Mouse (Mus musculus) G1E (cell line): ENCODE data around the gene Cdh13. TPM values are rescaled to one million over a fixed set of nuclear protein-coding genes. Genes with fewer than 3 reads are reported as not detected.

Experiments used
- ATAC-seq: 2 replicates; pipeline ENCODE4 v1.8.0; 2016; ENCODE audit warnings: mild to moderate bottlenecking; ENCODE audit not compliant: insufficient number of reproducible peaks, poor library complexity, low FRiP score, severe bottlenecking; ENCODE audit errors: extremely low read depth
- DNase-seq: peaks from one replicate; pipeline ENCODE4 v3.0.0; 2012; ENCODE audit warnings: low spot score
- H3K27me3 ChIP-seq: 2 replicates; pipeline ENCODE4 v1.6.1; 2012; ENCODE audit warnings: mild to moderate bottlenecking, low read length, inconsistent platforms; ENCODE audit not compliant: insufficient read depth
- H3K36me3 ChIP-seq: replicated peaks from 2 replicates; pipeline ENCODE3; 2012; ENCODE audit warnings: mild to moderate bottlenecking, inconsistent platforms
- H3K4me1 ChIP-seq: 2 replicates; pipeline ENCODE4 v1.6.1; 2012; ENCODE audit warnings: low read depth, low read length, inconsistent platforms, mixed read lengths; ENCODE audit not compliant: insufficient read depth
- H3K4me3 ChIP-seq: 2 replicates; pipeline ENCODE4 v1.5.1; 2012; ENCODE audit warnings: low read depth, mild to moderate bottlenecking, inconsistent platforms, low read length, moderate library complexity, mixed read lengths
- H3K9me3 ChIP-seq: replicated peaks from 2 replicates; pipeline ENCODE4 v1.6.1; 2012; ENCODE audit warnings: inconsistent platforms
- CTCF ChIP-seq: IDR thresholded peaks from 2 replicates; pipeline ENCODE4 v1.5.1; 2012; ENCODE audit warnings: low read depth, low read length, inconsistent platforms, mixed read lengths
- GATA1 ChIP-seq: IDR thresholded peaks from 2 replicates; pipeline ENCODE4 v1.6.1; 2012; ENCODE audit warnings: borderline replicate concordance, low read length, inconsistent platforms, mixed read lengths
- GATA2 ChIP-seq: IDR thresholded peaks from 2 replicates; pipeline ENCODE4 v1.6.1; 2012; ENCODE audit warnings: low read depth, low read length, inconsistent platforms, borderline replicate concordance
- POLR2AphosphoS5 ChIP-seq: IDR thresholded peaks from 2 replicates; pipeline ENCODE4 v1.6.1; 2012; ENCODE audit warnings: low read depth, low read length, inconsistent platforms; ENCODE audit not compliant: insufficient replicate concordance
- TAL1 ChIP-seq: conservative IDR thresholded peaks from 2 replicates; pipeline ENCODE4 v1.6.1; 2012; ENCODE audit warnings: low read depth, low read length, inconsistent platforms, mixed read lengths
- polyA plus RNA-seq: library from polyadenylated mRNA; stranded (reverse); fragments of >175 nt; gene quantifications from 2 replicates; pipeline ENCODE4 v1.2.3, GENCODE M21; 2012
- total RNA-seq, 2 experiments: library from RNA; stranded (forward) in 1 of 2; stranded (reverse) in 1 of 2; fragments of 200-1000 nt in 1 of 2; fragments of >200 nt in 1 of 2; fragmentation: Nextera tagmentation in 1 of 2; gene quantifications; 2 replicates each; pipeline ENCODE4 v1.2.3; 2014 to 2017

Gene Cdh13
- total and polyA plus RNA-seq, 3 experiments, result 0.22 TPM; not detected in 2

GRCm38 (mm10) chr8:118373092-118373491 lies 89.6 kb downstream of the Cdh13 start:
- H3K4me3 ChIP-seq, result no peak overlapping the region
- ATAC-seq (no peak), DNase-seq (no peak)
- H3K27me3 ChIP-seq, result no peaks in the 10 kb centered on the region
- H3K9me3 ChIP-seq, result peaks cover 72% of the 10 kb centered on the region
- H3K36me3 ChIP-seq, result no peaks in the 10 kb centered on the region
- no peaks in the 10 kb centered on the region for H3K4me1 ChIP-seq
- TF ChIP-seq GATA1 (no peak), POLR2AphosphoS5 (no peak), CTCF (no peak), GATA2 (no peak), TAL1 (no peak)

GRCm38 (mm10) chr8:118374738-118375137 lies 91.2 kb downstream of the Cdh13 start:
- no peak overlapping the region for H3K4me3 ChIP-seq
- no peaks in the 10 kb centered on the region for H3K36me3 ChIP-seq
- DNase-seq (no peak), ATAC-seq (no peak)
- H3K9me3 ChIP-seq, result peaks cover 75% of the 10 kb centered on the region
- H3K27me3 ChIP-seq, result no peaks in the 10 kb centered on the region
- no peaks in the 10 kb centered on the region for H3K4me1 ChIP-seq
- TF ChIP-seq GATA1 (no peak), CTCF (no peak), GATA2 (no peak), POLR2AphosphoS5 (no peak), TAL1 (no peak)

GRCm38 (mm10) chr8:118376791-118377190 lies 93.3 kb downstream of the Cdh13 start:
- no peak for TF ChIP-seq GATA2
- no peak for TF ChIP-seq CTCF
- TF ChIP-seq TAL1, result no peak
- TF ChIP-seq GATA1, result no peak
- no peak for TF ChIP-seq POLR2AphosphoS5
- no peaks in the 10 kb centered on the region for H3K27me3 ChIP-seq
- DNase-seq (no peak), ATAC-seq (no peak)
- peaks cover 76% of the 10 kb centered on the region for H3K9me3 ChIP-seq
- H3K36me3 ChIP-seq, result no peaks in the 10 kb centered on the region
- no peak overlapping the region for H3K4me3 ChIP-seq
- H3K4me1 ChIP-seq, result no peaks in the 10 kb centered on the region

- no peak for ATAC-seq
- H3K4me3 ChIP-seq, result no peak overlapping the region
- TF ChIP-seq POLR2AphosphoS5 (no peak), GATA2 (no peak)
- H3K27me3 ChIP-seq, result no peaks in the 10 kb centered on the region
- H3K9me3 ChIP-seq, result peaks cover 69% of the 10 kb centered on the region
- H3K36me3 ChIP-seq, result no peaks in the 10 kb centered on the region
- H3K4me1 ChIP-seq, result no peaks in the 10 kb centered on the region
- no peak for DNase-seq
Observed at GRCm38 (mm10) chr8:118378985-118379384, 95.5 kb downstream of the Cdh13 start.

GRCm38 (mm10) chr8:118379657-118380056 lies 96.1 kb downstream of the Cdh13 start:
- TF ChIP-seq GATA2 (no peak), POLR2AphosphoS5 (no peak), CTCF (no peak), GATA1 (no peak), TAL1 (no peak)
- no peaks in the 10 kb centered on the region for H3K36me3 ChIP-seq
- no peaks in the 10 kb centered on the region for H3K4me1 ChIP-seq
- no peak for DNase-seq
- H3K9me3 ChIP-seq, result peaks cover 69% of the 10 kb centered on the region
- no peak overlapping the region for H3K4me3 ChIP-seq
- H3K27me3 ChIP-seq, result no peaks in the 10 kb centered on the region
- no peak for ATAC-seq

GRCm38 (mm10) chr8:118380058-118380457 lies 96.5 kb downstream of the Cdh13 start:
- DNase-seq (no peak), ATAC-seq (no peak)
- H3K36me3 ChIP-seq, result no peaks in the 10 kb centered on the region
- TF ChIP-seq POLR2AphosphoS5 (no peak), TAL1 (no peak), GATA1 (no peak), CTCF (no peak), GATA2 (no peak)
- no peak overlapping the region for H3K4me3 ChIP-seq
- H3K27me3 ChIP-seq, result no peaks in the 10 kb centered on the region
- H3K9me3 ChIP-seq, result peaks cover 68% of the 10 kb centered on the region
- H3K4me1 ChIP-seq, result no peaks in the 10 kb centered on the region

GRCm38 (mm10) chr8:118380782-118381181 lies 97.2 kb downstream of the Cdh13 start:
- H3K4me1 ChIP-seq, result no peaks in the 10 kb centered on the region
- ATAC-seq (no peak), DNase-seq (no peak)
- no peak overlapping the region for H3K4me3 ChIP-seq
- H3K36me3 ChIP-seq, result no peaks in the 10 kb centered on the region
- no peak for TF ChIP-seq GATA2
- no peak for TF ChIP-seq POLR2AphosphoS5
- TF ChIP-seq CTCF, result no peak
- TF ChIP-seq GATA1, result no peak
- no peak for TF ChIP-seq TAL1
- H3K27me3 ChIP-seq, result no peaks in the 10 kb centered on the region
- peaks cover 69% of the 10 kb centered on the region for H3K9me3 ChIP-seq
